Mouse (Mus musculus) retina, postnatal 7 days (tissue): ENCODE results near the gene Kif1b.
"Not testable (repeated sequence)": the region's sequence is repeated elsewhere in the genome, so short reads cannot be mapped to it uniquely, and the experiment has no call there.

Experiments used
- DNase-seq: peaks from one replicate; pipeline ENCODE4 v3.0.0-alpha.2; 2012; ENCODE audit warnings: low read depth, low spot score

Kif1b gene

GRCm38 (mm10) chr4:149273128-149273527 lies 34.4 kb downstream of the Kif1b start:
- peak; percentile 36 for DNase-seq

GRCm38 (mm10) chr4:149270541-149270940 lies 37.0 kb downstream of the Kif1b start:
- no peak for DNase-seq

DNA sequence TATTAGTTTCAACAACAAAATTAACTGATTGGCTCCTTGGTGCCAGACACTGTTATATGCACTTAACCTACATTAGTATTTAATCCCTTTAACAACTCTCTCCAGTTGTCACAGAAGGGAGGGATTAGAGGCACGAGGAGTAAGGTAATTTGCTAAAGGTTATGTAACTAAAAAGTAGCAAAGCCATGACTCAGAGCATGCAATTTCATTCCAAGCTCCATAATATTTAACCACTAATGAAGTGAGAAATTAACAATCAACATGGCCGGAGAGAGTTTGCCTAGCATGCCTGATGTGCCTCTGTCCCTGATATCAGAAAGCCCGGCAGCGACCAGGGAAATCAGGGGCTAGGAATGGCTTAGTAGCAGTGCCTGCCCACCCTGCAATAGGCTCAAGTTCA lies 38.5 kb downstream of the Kif1b start:
- no peak for DNase-seq

DNA sequence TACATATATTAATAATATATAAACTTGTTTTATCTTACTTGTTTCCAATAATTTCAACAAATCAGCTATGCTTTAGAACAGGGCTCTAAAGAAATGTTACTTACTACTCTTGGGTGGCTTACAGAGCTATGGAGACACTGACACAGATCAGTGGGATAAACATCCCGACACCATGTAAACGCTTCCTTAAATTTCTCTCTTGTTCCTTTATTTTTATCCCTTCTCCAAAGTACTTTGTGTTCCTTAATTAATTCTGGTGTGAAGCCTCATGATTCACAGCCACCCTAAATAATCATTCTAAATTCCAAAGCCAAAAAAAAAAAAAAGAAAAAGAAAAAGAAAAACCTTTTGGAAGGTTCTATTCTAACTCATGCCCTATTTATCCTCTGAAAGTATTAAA lies 42.6 kb downstream of the Kif1b start:
- DNase-seq = no peak

DNA sequence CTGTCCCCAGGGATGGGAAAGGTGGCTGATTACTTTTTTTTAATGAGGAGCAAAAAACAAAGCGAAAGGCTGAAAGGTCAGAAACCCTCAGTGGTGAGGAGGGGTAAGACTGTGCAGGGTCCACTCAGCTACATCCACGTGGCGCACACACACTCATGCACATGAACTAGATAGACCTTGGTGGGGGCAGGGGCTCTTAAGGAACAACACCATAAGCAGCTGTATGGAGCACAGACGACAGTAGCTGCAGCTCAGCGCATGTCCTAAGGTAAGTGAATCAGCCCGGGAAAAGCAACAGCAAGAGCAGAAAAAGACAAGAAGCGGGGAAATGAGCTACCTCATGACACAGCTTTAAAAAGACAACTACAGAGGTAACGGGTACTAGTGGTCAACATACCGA lies 44.3 kb downstream of the Kif1b start:
- no peak for DNase-seq

DNA sequence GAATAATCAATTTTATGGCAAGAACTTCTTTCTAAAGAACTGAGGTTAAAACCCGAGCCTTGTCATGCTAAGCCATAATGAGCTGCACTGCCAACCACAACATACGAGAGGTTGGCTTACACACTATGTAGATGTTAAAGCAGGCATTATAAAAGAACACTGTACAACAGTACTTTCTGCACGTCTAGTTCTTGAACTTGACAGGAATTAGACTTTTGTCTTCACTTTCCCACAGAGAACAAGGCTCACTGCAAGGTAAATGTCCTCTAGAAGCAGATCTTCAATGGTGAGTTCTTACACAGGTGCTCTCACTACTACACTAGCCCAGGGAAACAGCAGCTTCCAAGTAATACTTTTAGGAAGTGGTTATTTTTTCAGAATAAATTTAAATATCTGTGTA lies 46.0 kb downstream of the Kif1b start:
- no peak for DNase-seq

- no peak for DNase-seq
Measured at GRCm38 (mm10) chr4:149260911-149261310, 46.6 kb downstream of the Kif1b start.

- no peak for DNase-seq
Measured at GRCm38 (mm10) chr4:149259391-149260094, 48.0 kb downstream of the Kif1b start.

GRCm38 (mm10) chr4:149258926-149259325 lies 48.6 kb downstream of the Kif1b start:
- DNase-seq = no peak

GRCm38 (mm10) chr4:149256511-149257300 lies 50.8 kb downstream of the Kif1b start:
- DNase-seq = no peak

- DNase-seq = no peak
Measured at GRCm38 (mm10) chr4:149255277-149256270, 51.9 kb downstream of the Kif1b start.

- no peak for DNase-seq
Measured at GRCm38 (mm10) chr4:149254827-149255226, 52.7 kb downstream of the Kif1b start.

- no peak for DNase-seq
Measured at GRCm38 (mm10) chr4:149249311-149249710, 58.2 kb downstream of the Kif1b start.

DNA sequence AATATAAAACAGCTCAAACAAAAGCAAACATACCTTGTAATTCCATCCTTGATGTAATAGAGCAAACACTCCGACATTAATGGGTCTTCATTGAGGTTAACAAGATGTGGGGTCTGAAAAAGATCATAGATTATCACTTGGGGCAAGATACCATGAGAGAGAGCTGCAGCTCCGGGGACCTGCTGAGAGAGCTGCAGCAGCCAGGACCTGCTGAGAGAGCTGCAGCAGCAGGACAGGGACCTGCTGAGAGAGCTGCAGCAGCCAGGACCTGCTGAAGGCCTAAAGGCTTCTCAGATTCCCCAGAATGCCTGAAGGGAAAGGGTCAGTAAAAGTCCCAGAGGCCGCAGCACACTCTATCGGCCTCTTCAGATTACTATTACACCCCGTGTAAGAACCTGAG lies 59.7 kb downstream of the Kif1b start:
- DNase-seq = no peak

GRCm38 (mm10) chr4:149247156-149247633 lies 60.3 kb downstream of the Kif1b start:
- no peak for DNase-seq

DNA sequence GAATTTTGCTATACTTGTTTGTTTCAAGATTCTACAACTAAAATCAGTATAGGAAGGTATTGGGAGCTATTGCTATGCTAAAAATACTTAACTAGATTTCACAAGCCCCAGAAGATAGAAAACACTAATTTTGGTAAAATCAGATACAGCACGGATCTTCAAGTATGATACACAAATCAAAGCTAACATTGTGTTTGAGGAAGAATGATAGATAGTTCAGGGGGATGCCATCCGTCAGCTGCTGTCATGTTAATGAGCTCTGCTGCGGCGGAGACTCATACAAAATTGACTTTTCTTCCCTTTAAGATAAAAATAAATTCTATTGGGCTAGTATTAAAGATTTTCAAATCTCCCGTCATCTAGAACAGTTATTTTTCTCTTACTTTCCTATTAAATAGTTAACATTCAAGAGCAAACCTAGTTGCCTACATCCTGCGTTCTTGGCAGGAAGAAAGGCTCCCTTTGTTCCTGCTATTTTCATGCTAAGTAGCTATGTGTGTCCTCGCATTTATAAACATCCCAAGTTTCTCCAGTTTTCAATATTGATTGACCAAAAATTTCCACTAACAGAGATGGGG lies 60.8 kb downstream of the Kif1b start:
- DNase-seq = no peak

GRCm38 (mm10) chr4:149237011-149237410 lies 70.5 kb downstream of the Kif1b start:
- DNase-seq = no peak

DNA sequence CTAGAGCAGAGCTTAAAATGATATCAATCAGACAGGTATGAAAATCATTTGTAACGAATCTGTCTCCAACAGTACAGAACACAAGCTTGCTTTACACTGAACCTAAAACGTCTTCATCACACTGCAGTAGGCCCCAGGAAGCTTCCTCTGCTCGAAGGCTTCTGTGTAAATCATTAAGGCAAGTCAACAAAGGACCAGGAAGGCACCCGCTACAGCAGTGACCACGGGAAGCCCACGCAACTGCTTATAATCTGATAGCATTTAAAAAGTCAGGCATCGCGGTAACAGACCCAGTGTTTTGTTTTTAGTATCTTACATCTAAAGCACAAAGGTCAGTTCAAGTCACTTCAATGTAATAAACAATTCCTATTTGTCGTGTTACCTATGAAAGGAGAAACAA lies 73.6 kb downstream of the Kif1b start:
- DNase-seq = no peak

GRCm38 (mm10) chr4:149228682-149229081 lies 78.8 kb downstream of the Kif1b start:
- DNase-seq = not testable (repeated sequence)

DNA sequence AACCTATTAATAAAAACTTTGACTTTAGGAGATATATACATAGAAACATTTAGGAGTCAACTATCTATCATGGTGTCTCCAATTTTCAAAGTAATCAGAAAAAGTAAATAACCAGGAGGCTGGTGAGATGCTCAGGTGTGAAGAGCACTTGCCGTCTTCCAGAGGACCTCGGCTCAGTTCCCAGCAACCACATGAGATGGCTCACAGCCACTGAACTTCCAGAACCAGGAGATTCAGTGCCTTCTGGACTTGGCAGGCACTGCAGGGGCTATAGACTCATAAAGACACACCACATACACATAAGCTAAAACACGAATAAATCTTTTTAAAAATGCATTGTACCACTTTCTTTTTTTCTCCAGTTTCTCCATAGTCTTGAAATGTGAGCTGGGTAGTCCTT lies 79.2 kb downstream of the Kif1b start:
- DNase-seq = no peak

- DNase-seq = no peak
Measured at GRCm38 (mm10) chr4:149226311-149226710, 81.2 kb downstream of the Kif1b start.
